8 mouse cellular contexts compared by ENCODE assay signal in the genomic region with DNA sequence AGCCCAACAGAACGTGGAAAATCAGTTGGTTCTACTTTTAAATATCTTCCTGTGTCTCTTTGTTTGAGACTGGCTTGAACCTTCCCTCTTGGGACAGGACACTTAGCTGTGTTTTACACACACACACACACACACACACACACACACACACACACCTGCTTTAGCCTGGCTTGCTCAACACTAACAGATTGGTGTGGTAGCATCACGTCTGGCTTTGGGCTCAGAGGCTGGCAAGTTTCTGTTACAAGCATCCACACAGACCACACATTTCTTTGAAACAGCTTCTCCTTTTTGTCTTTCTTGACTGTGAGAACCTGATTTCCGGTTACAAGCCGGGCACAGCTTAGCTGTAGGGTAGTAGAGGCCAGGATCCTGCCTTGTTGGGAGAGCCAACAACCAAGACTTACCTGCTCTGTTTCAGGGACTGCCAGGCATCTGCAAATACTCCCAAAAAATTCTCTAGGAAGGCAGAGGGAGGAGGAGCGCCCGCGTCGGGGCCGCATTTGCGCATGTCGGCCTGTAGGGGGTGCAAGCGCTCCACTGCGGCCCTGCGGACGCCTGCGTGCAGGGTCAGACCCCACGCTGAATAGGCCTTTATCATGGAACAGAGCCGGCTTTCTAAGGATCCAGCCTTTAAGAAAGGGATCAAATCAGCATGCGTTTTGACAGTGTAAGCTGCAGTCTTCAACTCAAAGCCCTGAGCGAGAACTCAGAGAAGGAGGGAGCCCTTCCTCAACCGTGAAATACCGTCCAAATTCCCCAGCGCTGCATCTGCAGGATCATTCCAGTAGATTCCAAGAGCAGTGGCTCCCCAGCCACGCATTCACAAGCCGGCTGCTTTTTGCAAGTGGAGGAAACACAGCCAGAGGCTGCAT.
DNase-seq lines count a peak whose midpoint lies in the region; ATAC-seq and TF ChIP-seq lines count a peak whose summit lies in the region.
"Had no signal": no experiment of that assay in that cellular context is flagged by ENCODE, and none has a peak within 500 bp of the region (broad histone marks: within the 10 kb centered on the region; RNA-seq: fewer than 3 reads in every experiment).

No protein-coding gene starts in this region.

- TF ChIP-seq CTCF in intestine, postnatal 0 days (IDR thresholded peaks at IDR 0.05; ENCODE audit: low read depth): peak; percentile 97

- intact Hi-C loops in gastrocnemius, postnatal 36 days (cut with DNase I): loop anchor here (10.0 kb wide), 1 partner anchor 487 kb away; no protein-coding TSS in a partner anchor
- intact Hi-C loops in left cerebral cortex, postnatal 25 days (cut with DNase I): loop anchor here (5.0 kb wide), 2 partner anchors 351 to 1169 kb away; a partner anchor contains a TSS

- WGBS in intestine, postnatal 0 days: 5% methylated on average over 25 of the region's 25 CpGs
- 2% methylated on average over 25 of the region's 25 CpGs for WGBS in midbrain, embryonic 13.5 days

- no peak overlapping the region for H3K9ac ChIP-seq in intestine, postnatal 0 days (ENCODE audit: low read depth, low read length)
- peak overlapping the region; percentile 39; the same call in 1 of the 2 replicates for H3K9ac ChIP-seq in midbrain, embryonic 13.5 days (replicated peaks)

- peak overlapping the region; percentile 37 for H3K4me2 ChIP-seq in intestine, postnatal 0 days (replicated peaks; ENCODE audit: low read depth)
- peak overlapping the region; percentile 53 for H3K4me2 ChIP-seq in midbrain, embryonic 13.5 days (replicated peaks)

- H3K36me3 ChIP-seq in intestine, postnatal 0 days (ENCODE audit: control insufficient read depth, insufficient read depth): no peaks in the 10 kb centered on the region
- no peaks in the 10 kb centered on the region for H3K36me3 ChIP-seq in midbrain, embryonic 13.5 days

- no peaks in the 10 kb centered on the region for H3K9me3 ChIP-seq in intestine, postnatal 0 days (ENCODE audit: control insufficient read depth)
- H3K9me3 ChIP-seq in midbrain, embryonic 13.5 days: no peaks in the 10 kb centered on the region

- H3K4me1 ChIP-seq in intestine, postnatal 0 days (replicated peaks; ENCODE audit: control insufficient read depth, insufficient read depth, low read length): no peaks in the 10 kb centered on the region
- H3K4me1 ChIP-seq in midbrain, embryonic 13.5 days (replicated peaks): peaks cover 24% of the 10 kb centered on the region

- no peaks in the 10 kb centered on the region for H3K27me3 ChIP-seq in intestine, postnatal 0 days (replicated peaks; ENCODE audit: control insufficient read depth, insufficient read depth, low read length)
- H3K27me3 ChIP-seq in midbrain, embryonic 13.5 days: peaks cover 55% of the 10 kb centered on the region

- no peak overlapping the region for H3K4me3 ChIP-seq in intestine, postnatal 0 days (ENCODE audit: low read depth, low read length)
- H3K4me3 ChIP-seq in midbrain, embryonic 13.5 days (replicated peaks): peak overlapping the region; percentile 16; the same call in 1 of the 2 replicates

- DNase-seq in adrenal gland, postnatal 36 days: peak; percentile 68 to 77
- peak; percentile 69 for DNase-seq in embryo, embryonic 11.5 days (ENCODE audit: low read depth, low spot score)
- peak; percentile 24 to 46 for DNase-seq in gastrocnemius, postnatal 36 days
- peak; percentile 59 to 67 for DNase-seq in left cerebral cortex, postnatal 25 days (ENCODE audit: low spot score in 2 of 2)
- peak; percentile 22 for DNase-seq in telencephalon, adult 2 months (ENCODE audit: low read depth, low spot score)

- no peak overlapping the region for H3K27ac ChIP-seq in intestine, postnatal 0 days (ENCODE audit: low read depth, low read length)
- H3K27ac ChIP-seq in midbrain, embryonic 13.5 days: peak overlapping the region; percentile 83
- H3K27ac ChIP-seq: macrophage had no signal

- no peak for ATAC-seq in intestine, postnatal 0 days
- peak; percentile 92 for ATAC-seq in midbrain, embryonic 13.5 days

Comparison
In these comparisons a context has a peak if more than half of its experiments do, and no peak if none do; other contexts are left out.
1. DNase-seq: peak in every context shown above with its lines; median percentile 72 in adrenal gland, postnatal 36 days; 69 in embryo, embryonic 11.5 days; 63 in left cerebral cortex, postnatal 25 days; 35 in gastrocnemius, postnatal 36 days; 22 in telencephalon, adult 2 months.